Mouse (Mus musculus): ENCODE results near the gene Ccin. TPM values are rescaled to one million over a fixed set of nuclear protein-coding genes. Genes with fewer than 3 reads are reported as not detected.

Gene Ccin
- polyA plus RNA-seq, 1 experiment from 2014 or later: not detected

DNA sequence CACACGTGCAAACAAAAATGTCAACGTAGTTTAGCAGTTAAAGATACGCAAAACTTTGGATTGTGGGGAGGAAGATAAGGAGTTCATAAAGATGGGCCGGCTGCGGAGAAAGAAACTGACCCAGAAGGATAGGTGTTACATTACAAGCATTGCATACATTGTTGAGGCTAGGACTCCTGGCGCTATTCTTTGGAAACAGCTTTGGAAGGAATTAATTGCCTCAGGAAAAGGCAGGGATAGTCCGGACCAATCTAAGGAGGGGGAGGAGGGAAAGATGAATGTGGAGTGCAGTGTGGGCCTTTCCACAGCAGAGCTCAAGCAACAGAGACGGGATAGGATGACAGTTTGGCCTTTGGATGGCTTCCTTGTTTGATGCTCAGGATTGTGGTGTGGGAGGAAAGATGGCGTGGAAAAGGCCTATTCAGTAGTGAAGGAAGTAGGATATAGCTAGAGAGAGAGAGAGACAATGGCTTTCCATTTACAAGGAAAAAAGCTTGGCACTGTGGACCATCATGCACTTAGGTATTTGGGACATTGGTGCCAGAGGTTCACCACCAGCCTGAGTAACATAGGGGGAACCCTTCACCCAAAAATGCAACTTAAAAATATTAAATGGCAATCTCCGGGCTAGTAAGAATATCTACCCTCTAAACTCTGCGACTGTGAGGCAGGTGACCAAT, 30.2 kb downstream of the Ccin start:
- Histone ChIP-seq H3K27me3 (no peaks in the 10 kb centered on the region), H3K9ac (peak overlapping the region; percentile 96), H3K4me1 (replicated peaks) (peaks cover 56% of the 10 kb centered on the region), H3K36me3 (replicated peaks) (peaks cover 44% of the 10 kb centered on the region), H3K4me2 (peak overlapping the region; percentile 90), H3K9me3 (replicated peaks) (no peaks in the 10 kb centered on the region), H3K27ac (replicated peaks) (peak overlapping the region; percentile 91), H3K4me3 (replicated peaks) (peak overlapping the region; percentile 99)
- no peak for ATAC-seq (ENCODE audit: insufficient read depth)
- WGBS (ENCODE audit: insufficient replicate concordance): 18% methylated on average over 11 of the region's 11 CpGs

DNA sequence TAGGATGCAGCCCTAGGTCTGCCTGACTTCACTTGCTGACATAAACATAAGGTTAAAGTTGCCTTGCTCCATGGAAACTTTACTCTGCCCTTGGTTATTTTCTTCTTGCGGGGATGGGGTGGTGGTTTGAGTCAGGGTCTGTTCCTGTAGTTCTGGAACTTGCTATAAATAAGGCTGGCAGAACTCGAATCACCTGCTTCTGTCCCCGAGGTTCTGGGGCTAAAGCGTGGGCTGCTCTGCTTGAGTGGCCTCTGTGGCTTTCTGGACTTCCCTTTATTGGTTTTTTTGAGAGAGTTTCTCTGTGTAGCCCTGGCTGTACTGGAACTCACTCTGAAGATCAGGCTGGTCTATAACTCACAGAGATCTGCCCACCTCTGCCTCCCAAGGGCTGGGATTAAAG, 32.8 kb downstream of the Ccin start:
- H3K4me1 ChIP-seq (replicated peaks): peaks cover 48% of the 10 kb centered on the region
- H3K9ac ChIP-seq: no peak overlapping the region
- no peak for ATAC-seq (ENCODE audit: insufficient read depth)
- H3K27ac ChIP-seq (replicated peaks): 0 out of 2 replicates have a peak overlapping the region, but pooled peaks have one; percentile 21
- no peaks in the 10 kb centered on the region for H3K9me3 ChIP-seq (replicated peaks)
- H3K4me3 ChIP-seq (replicated peaks): no peak overlapping the region; the same call in 1 of the 2 replicates
- no peaks in the 10 kb centered on the region for H3K27me3 ChIP-seq
- WGBS (ENCODE audit: insufficient replicate concordance): 38% methylated on average over 4 of the region's 4 CpGs
- H3K36me3 ChIP-seq (replicated peaks): peaks cover 70% of the 10 kb centered on the region
- H3K4me2 ChIP-seq: no peak overlapping the region

DNA sequence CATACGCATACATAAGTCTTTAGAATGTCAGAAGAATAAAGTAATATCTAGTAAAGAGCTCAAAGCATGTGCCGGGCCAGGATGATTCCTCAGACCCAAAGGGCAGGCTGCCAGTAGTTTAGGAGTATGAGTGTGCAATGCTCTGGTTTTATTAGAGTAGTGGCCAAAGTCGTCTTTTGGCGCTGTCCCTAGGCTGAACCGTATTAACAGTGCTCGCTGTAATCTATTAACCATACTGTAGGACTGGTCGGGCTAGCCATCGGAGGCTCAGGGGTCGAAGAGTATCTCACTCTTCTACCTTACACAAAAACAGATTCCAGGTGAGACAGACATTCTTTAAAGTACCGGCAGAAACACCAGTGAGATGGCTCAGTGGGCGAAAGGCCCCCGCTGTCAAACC, 33.5 kb downstream of the Ccin start:
- no peak overlapping the region for H3K27ac ChIP-seq (replicated peaks)
- H3K4me2 ChIP-seq: no peak overlapping the region
- no peaks in the 10 kb centered on the region for H3K27me3 ChIP-seq
- H3K4me1 ChIP-seq (replicated peaks): peaks cover 43% of the 10 kb centered on the region
- no peak overlapping the region for H3K9ac ChIP-seq
- ATAC-seq (ENCODE audit: insufficient read depth): no peak
- no peaks in the 10 kb centered on the region for H3K9me3 ChIP-seq (replicated peaks)
- H3K4me3 ChIP-seq (replicated peaks): no peak overlapping the region
- WGBS (ENCODE audit: insufficient replicate concordance): 85% methylated on average over 12 of the region's 12 CpGs
- peaks cover 77% of the 10 kb centered on the region for H3K36me3 ChIP-seq (replicated peaks)

DNA sequence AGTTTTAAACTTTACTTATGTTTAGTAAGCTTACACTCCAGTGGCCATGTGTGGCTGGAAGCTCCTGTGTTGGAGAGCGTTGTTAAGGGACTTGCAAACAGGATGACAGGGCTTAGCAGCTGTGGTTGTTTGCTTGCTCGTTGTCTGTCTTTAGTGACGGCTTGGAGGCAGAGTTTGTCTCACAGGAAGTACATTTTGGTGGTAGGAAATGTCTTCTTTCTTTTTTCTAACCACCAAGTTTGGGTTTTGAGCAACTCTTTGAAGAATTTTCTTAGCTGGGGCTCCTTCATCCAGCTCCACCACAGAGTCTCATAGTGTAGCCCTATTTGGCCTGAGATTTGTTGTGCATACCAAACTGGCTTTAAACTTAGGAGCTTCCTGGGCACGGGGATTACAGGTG, 39.0 kb downstream of the Ccin start:
- Histone ChIP-seq H3K27me3 (no peaks in the 10 kb centered on the region), H3K4me1 (replicated peaks) (0 out of 2 replicates have a peak, but pooled peaks cover 3% of the 10 kb centered on the region), H3K27ac (replicated peaks) (no peak overlapping the region), H3K9me3 (replicated peaks) (no peaks in the 10 kb centered on the region), H3K36me3 (replicated peaks) (peaks cover 100% of the 10 kb centered on the region), H3K4me3 (replicated peaks) (no peak overlapping the region), H3K4me2 (no peak overlapping the region), H3K9ac (no peak overlapping the region)
- no peak for ATAC-seq (ENCODE audit: insufficient read depth)
- 51% methylated on average over 4 of the region's 4 CpGs for WGBS (ENCODE audit: insufficient replicate concordance)

DNA sequence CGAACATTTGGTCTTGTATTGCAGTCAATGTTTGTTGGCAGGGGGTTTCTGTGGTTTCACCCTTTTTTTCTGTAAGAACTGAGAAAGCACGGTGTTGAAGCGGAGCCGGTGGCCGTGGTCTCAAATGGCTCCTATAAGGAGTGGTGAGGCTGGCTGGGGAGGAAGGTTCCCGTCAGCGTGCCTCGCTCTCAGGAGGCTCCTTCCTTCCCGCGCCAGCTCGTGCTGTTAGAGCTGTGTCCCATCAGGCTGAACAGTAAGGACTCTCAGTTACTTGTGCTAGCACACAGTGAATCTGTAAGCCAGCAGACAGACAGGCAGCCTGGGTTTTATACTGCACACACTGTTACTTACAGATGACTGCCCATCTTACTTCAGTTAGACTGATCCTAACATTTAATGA, 39.5 kb downstream of the Ccin start:
- no peak for ATAC-seq (ENCODE audit: insufficient read depth)
- Histone ChIP-seq H3K9me3 (replicated peaks) (no peaks in the 10 kb centered on the region), H3K27ac (replicated peaks) (no peak overlapping the region), H3K9ac (no peak overlapping the region), H3K4me2 (no peak overlapping the region), H3K4me1 (replicated peaks) (0 out of 2 replicates have a peak, but pooled peaks cover 3% of the 10 kb centered on the region), H3K36me3 (replicated peaks) (peaks cover 100% of the 10 kb centered on the region), H3K27me3 (no peaks in the 10 kb centered on the region), H3K4me3 (replicated peaks) (no peak overlapping the region)
- WGBS (ENCODE audit: insufficient replicate concordance): 83% methylated on average over 11 of the region's 11 CpGs

DNA sequence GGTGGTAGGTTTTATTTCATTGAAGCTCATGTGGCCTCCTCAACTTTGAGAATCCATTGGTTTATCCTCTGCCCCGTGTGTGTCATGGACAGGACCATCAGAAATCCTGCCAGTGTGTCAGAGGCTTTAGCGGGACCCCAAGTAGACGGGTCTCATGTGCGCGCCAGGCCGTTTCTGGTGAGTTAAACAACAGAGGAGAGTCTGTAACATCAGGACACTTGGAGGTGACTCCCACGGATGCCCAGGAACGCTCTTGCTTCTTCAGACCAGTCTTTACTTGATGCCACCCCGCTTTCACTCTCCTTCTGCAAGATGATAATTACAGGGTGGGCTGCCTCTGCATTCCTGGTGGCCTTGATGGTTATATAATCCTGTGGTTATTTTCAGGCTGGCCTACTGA, 40.4 kb downstream of the Ccin start:
- H3K9me3 ChIP-seq (replicated peaks): no peaks in the 10 kb centered on the region
- H3K27me3 ChIP-seq: no peaks in the 10 kb centered on the region
- no peak overlapping the region for H3K4me2 ChIP-seq
- no peak for ATAC-seq (ENCODE audit: insufficient read depth)
- H3K4me3 ChIP-seq (replicated peaks): no peak overlapping the region
- H3K36me3 ChIP-seq (replicated peaks): peaks cover 100% of the 10 kb centered on the region
- H3K27ac ChIP-seq (replicated peaks): no peak overlapping the region
- 0 out of 2 replicates have a peak, but pooled peaks cover 9% of the 10 kb centered on the region for H3K4me1 ChIP-seq (replicated peaks)
- no peak overlapping the region for H3K9ac ChIP-seq
- 89% methylated on average over 9 of the region's 9 CpGs for WGBS (ENCODE audit: insufficient replicate concordance)

DNA sequence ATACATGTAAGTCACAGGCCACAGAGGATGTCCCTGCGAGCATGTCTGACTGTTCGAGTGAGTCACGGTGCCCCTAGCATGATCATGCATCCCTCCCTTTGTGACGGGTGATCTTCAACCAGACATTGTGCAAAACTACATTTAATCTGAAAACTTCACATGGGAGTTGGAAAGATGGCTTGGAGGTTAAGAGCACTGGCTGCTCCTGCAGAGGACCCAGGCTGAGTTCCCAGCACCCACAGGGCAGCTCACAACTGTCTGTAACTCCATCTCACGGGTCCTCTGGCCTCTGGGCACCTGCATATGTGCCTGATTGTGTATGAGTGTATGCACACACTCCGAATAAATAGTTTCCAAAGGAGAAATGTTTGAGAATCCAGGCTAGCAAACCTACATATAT, 41.0 kb downstream of the Ccin start:
- H3K4me2 ChIP-seq: no peak overlapping the region
- H3K27me3 ChIP-seq: no peaks in the 10 kb centered on the region
- H3K27ac ChIP-seq (replicated peaks): no peak overlapping the region
- H3K9ac ChIP-seq: no peak overlapping the region
- H3K4me3 ChIP-seq (replicated peaks): no peak overlapping the region
- ATAC-seq (ENCODE audit: insufficient read depth): no peak
- H3K36me3 ChIP-seq (replicated peaks): peaks cover 100% of the 10 kb centered on the region
- WGBS (ENCODE audit: insufficient replicate concordance): 88% methylated on average over 6 of the region's 6 CpGs
- no peaks in the 10 kb centered on the region for H3K9me3 ChIP-seq (replicated peaks)
- H3K4me1 ChIP-seq (replicated peaks): peaks cover 11% of the 10 kb centered on the region; the same call in 1 of the 2 replicates

DNA sequence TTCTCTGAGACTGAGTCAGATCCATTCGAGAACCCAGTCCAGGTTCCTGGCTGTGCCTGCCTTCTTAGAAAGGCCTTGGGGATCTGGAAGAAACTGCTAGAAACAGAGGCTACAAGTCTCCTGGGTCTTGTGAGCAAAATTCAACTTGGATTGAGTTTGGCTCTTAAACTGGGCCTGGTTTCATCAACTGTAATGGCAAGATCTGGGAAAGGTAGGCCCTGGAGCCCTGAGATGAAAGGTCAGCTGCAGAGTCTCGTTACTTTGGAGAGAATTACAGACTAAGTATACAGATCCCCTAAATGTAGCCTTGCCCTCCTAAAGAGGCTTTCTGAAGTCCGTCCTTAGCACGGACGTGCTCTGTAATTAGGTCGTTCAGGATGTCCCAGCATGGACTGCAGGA, 42.3 kb downstream of the Ccin start:
- Histone ChIP-seq H3K4me2 (no peak overlapping the region), H3K9me3 (replicated peaks) (no peaks in the 10 kb centered on the region), H3K27me3 (no peaks in the 10 kb centered on the region), H3K27ac (replicated peaks) (no peak overlapping the region), H3K4me3 (replicated peaks) (no peak overlapping the region), H3K36me3 (replicated peaks) (peaks cover 100% of the 10 kb centered on the region), H3K4me1 (replicated peaks) (peaks cover 20% of the 10 kb centered on the region), H3K9ac (no peak overlapping the region)
- WGBS (ENCODE audit: insufficient replicate concordance): 88% methylated on average over 6 of the region's 6 CpGs
- ATAC-seq (ENCODE audit: insufficient read depth): no peak

DNA sequence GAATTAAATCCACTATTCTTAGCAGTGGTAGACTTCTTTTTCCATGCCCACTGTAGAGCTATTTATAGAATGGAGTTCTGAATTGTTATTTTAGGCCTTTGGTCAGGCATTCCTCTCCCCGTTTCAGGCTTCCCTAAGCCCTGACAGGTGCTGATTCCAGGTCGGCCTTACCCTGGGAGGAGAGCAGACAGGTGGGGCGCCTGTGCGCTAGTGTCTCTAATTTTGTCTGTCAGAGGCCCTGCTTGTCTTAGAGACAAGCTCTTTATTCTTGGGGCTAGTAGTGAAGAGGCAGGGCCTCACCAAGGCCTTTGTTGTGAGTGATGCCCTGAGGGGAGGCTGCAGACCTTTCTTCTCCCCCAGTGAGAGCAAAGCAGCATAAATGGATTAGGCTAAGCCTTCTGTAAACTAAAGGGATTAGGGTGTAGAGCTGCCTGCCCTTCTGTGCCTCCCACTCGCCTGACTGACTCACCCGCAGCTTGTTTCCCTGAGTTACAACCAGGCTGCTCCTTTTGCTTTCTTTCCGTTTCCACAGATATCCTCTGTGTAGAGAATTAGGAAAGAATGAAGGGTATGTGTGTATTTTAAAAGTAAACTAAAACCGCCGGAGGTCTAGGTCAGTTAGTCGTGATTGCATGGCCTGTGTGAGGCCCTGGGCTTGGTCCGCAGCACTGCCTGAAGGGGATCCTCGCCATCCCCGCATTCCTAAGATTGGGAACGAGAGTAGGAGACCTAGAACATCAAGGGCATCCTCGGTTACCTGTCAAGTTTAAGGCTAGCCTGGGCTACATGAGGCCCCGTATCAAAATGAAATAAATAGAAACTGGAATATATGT, 45.2 kb downstream of the Ccin start:
- Histone ChIP-seq H3K27ac (replicated peaks) (no peak overlapping the region), H3K9ac (no peak overlapping the region), H3K4me2 (no peak overlapping the region), H3K4me3 (replicated peaks) (no peak overlapping the region), H3K9me3 (replicated peaks) (no peaks in the 10 kb centered on the region), H3K27me3 (no peaks in the 10 kb centered on the region), H3K4me1 (replicated peaks) (peaks cover 17% of the 10 kb centered on the region), H3K36me3 (replicated peaks) (peaks cover 100% of the 10 kb centered on the region)
- ATAC-seq (ENCODE audit: insufficient read depth): no peak
- 80% methylated on average over 16 of the region's 16 CpGs for WGBS (ENCODE audit: insufficient replicate concordance)

DNA sequence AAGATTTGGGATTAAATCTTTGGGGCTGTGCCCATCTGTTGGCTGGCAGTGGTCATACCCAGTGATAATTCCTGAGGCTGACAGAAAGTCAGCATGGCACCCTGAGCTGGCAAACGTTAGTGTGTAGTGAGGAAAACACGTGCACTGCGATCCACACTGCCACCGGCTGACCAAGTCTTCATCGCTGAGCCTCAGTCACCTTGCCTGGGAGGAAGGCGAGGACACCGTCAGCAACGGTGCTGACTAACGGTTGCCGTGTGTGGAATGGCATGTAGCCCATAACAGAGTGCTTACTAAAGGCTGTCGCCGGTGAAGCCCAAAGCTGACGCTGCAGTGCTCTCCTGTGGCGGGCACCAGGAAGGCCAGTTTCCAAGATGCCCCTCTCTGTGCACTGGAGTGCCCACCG, 46.4 kb downstream of the Ccin start:
- Histone ChIP-seq H3K4me1 (replicated peaks) (peaks cover 17% of the 10 kb centered on the region), H3K36me3 (replicated peaks) (peaks cover 96% of the 10 kb centered on the region), H3K4me3 (replicated peaks) (no peak overlapping the region), H3K27ac (replicated peaks) (no peak overlapping the region), H3K9ac (no peak overlapping the region), H3K9me3 (replicated peaks) (no peaks in the 10 kb centered on the region), H3K27me3 (no peaks in the 10 kb centered on the region), H3K4me2 (no peak overlapping the region)
- 86% methylated on average over 15 of the region's 15 CpGs for WGBS (ENCODE audit: insufficient replicate concordance)
- no peak for ATAC-seq (ENCODE audit: insufficient read depth)

DNA sequence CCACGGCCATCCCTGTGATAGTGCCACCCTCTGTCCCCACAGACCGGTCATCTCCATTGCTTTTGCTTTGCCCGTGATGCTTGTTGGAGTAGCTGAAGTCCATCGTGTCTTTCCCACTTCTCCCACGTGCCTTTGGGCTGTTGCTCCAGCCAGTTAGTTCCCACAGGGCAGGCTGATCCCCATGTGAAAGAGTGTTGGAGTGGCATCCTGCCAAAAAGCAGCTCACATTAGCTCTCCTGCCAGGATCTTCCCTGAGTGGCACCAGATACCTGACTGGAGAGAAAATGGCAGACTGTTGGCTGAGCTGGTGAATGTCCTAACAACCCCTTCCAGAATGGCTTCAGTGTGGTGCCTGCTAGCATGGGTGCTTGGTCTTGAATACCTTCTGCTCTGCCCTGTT, 48.2 kb downstream of the Ccin start:
- Histone ChIP-seq H3K4me3 (replicated peaks) (no peak overlapping the region), H3K4me1 (replicated peaks) (peaks cover 17% of the 10 kb centered on the region), H3K27me3 (no peaks in the 10 kb centered on the region), H3K9me3 (replicated peaks) (no peaks in the 10 kb centered on the region), H3K9ac (no peak overlapping the region), H3K27ac (replicated peaks) (no peak overlapping the region), H3K36me3 (replicated peaks) (peaks cover 87% of the 10 kb centered on the region), H3K4me2 (no peak overlapping the region)
- 83% methylated on average over 5 of the region's 5 CpGs for WGBS (ENCODE audit: insufficient replicate concordance)
- no peak for ATAC-seq (ENCODE audit: insufficient read depth)

All from liver, embryonic 15.5 days (tissue).